Mouse (Mus musculus) liver, embryonic 15.5 days (tissue): ENCODE data around the gene Tha1. TPM values are rescaled to one million over a fixed set of nuclear protein-coding genes. Genes with fewer than 3 reads are reported as not detected.
A peak's percentile ranks its signal among the peaks of the same experiment; 100 is the strongest.
"Not testable (repeated sequence)": the region's sequence is repeated elsewhere in the genome, so short reads cannot be mapped to it uniquely, and the experiment has no call there.

Source experiments
- ATAC-seq: fragments of 200-750 bp; cut with Nextera tagmentation; 2 replicates; pipeline ENCODE4 v1.8.0; 2017; ENCODE audit warnings: moderate number of reproducible peaks, mild to moderate bottlenecking, moderate library complexity; ENCODE audit not compliant: insufficient read depth
- H3K27ac ChIP-seq: fragments of 300-500 bp; sonication (generic); replicated peaks from 2 replicates; pipeline ENCODE4 v1.5.1; 2015; ENCODE audit warnings: mild to moderate bottlenecking, inconsistent platforms
- H3K27me3 ChIP-seq: fragments of 300-500 bp; sonication (generic); 2 replicates; pipeline ENCODE4 v1.6.1; 2015; ENCODE audit warnings: mild to moderate bottlenecking, inconsistent platforms
- H3K36me3 ChIP-seq: fragments of 300-500 bp; sonication (generic); replicated peaks from 2 replicates; pipeline ENCODE4 v1.6.1; 2015; ENCODE audit warnings: moderate library complexity, mild to moderate bottlenecking, inconsistent platforms
- H3K4me1 ChIP-seq: fragments of 300-500 bp; sonication (generic); replicated peaks from 2 replicates; pipeline ENCODE4 v1.6.1; 2015; ENCODE audit warnings: inconsistent platforms
- H3K4me2 ChIP-seq: fragments of 300-500 bp; sonication (generic); 2 replicates; pipeline ENCODE4 v1.6.1; 2015; ENCODE audit warnings: moderate library complexity, mild to moderate bottlenecking, inconsistent platforms
- H3K4me3 ChIP-seq: fragments of 300-500 bp; sonication (generic); replicated peaks from 2 replicates; pipeline ENCODE4 v1.5.1; 2015; ENCODE audit warnings: mild to moderate bottlenecking, inconsistent platforms
- H3K9ac ChIP-seq: fragments of 300-500 bp; sonication (generic); 2 replicates; pipeline ENCODE4 v1.6.1; 2015; ENCODE audit warnings: moderate library complexity, mild to moderate bottlenecking, inconsistent platforms
- H3K9me3 ChIP-seq: fragments of 300-500 bp; sonication (generic); replicated peaks from 2 replicates; pipeline ENCODE4 v1.6.1; 2016; ENCODE audit warnings: inconsistent platforms
- WGBS: fragments of 180-500 bp; shearing (Covaris S2); methylation state at CpG from one replicate; pipeline ENCODE4 v1.1.7; 2015; ENCODE audit warnings: mixed read lengths; ENCODE audit not compliant: insufficient replicate concordance; 5-methylcytosine and 5-hydroxymethylcytosine counted together
- polyA plus RNA-seq: library from polyadenylated mRNA; unstranded; fragments of >200 nt; fragmentation: Nextera tagmentation; extraction: Ambion mirVana; gene quantifications from 2 replicates; pipeline ENCODE4 v1.2.1, GENCODE M21; 2015

Tha1 gene
- polyA plus RNA-seq, 1 experiment from 2014 or later, result 1.6 TPM

- Histone ChIP-seq H3K4me1 (peaks cover 96% of the 10 kb centered on the region), H3K27ac (peak overlapping the region; percentile 68)
- not testable (repeated sequence) for H3K27me3 ChIP-seq, H3K9ac ChIP-seq, ATAC-seq, H3K4me2 ChIP-seq, H3K36me3 ChIP-seq, H3K9me3 ChIP-seq, H3K4me3 ChIP-seq
- WGBS, result 86% methylated on average over 6 of the region's 6 CpGs
Observed at GRCm38 (mm10) chr11:117833509-117833908, 39.8 kb downstream of the Tha1 start.

- Histone ChIP-seq H3K27me3 (no peaks in the 10 kb centered on the region), H3K4me3 (peak overlapping the region; percentile 67), H3K9ac (peak overlapping the region; percentile 71), H3K4me2 (peak overlapping the region; percentile 96), H3K9me3 (no peaks in the 10 kb centered on the region), H3K36me3 (no peaks in the 10 kb centered on the region), H3K4me1 (peaks cover 96% of the 10 kb centered on the region), H3K27ac (peak overlapping the region; percentile 93)
- 11% methylated on average over 28 of the region's 28 CpGs for WGBS
- peak; percentile 76 for ATAC-seq
Observed at GRCm38 (mm10) chr11:117832086-117832969, 41.0 kb downstream of the Tha1 start.

- peak; percentile 2; the same call in 1 of the 2 replicates for ATAC-seq
- 48% methylated on average over 9 of the region's 9 CpGs for WGBS
- H3K36me3 ChIP-seq, result no peaks in the 10 kb centered on the region
- peak overlapping the region; percentile 93 for H3K27ac ChIP-seq
- no peak overlapping the region for H3K4me3 ChIP-seq
- peak overlapping the region; percentile 34 for H3K4me2 ChIP-seq
- no peaks in the 10 kb centered on the region for H3K9me3 ChIP-seq
- peaks cover 97% of the 10 kb centered on the region for H3K4me1 ChIP-seq
- no peaks in the 10 kb centered on the region for H3K27me3 ChIP-seq
- 0 out of 2 replicates have a peak overlapping the region, but pooled peaks have one; percentile 71 for H3K9ac ChIP-seq
Observed at GRCm38 (mm10) chr11:117830401-117830800, 42.9 kb downstream of the Tha1 start.

GRCm38 (mm10) chr11:117829671-117830215 is 43.5 kb downstream of the Tha1 start:
- Histone ChIP-seq H3K27me3 (no peaks in the 10 kb centered on the region), H3K9ac (peak overlapping the region; percentile 29; the same call in 1 of the 2 replicates), H3K9me3 (no peaks in the 10 kb centered on the region), H3K4me2 (peak overlapping the region; percentile 34; the same call in 1 of the 2 replicates), H3K36me3 (no peaks in the 10 kb centered on the region), H3K4me1 (peaks cover 91% of the 10 kb centered on the region), H3K4me3 (no peak overlapping the region), H3K27ac (peak overlapping the region; percentile 93)
- WGBS, result 59% methylated on average over 2 of the region's 2 CpGs
- no peak for ATAC-seq

- peak overlapping the region; percentile 90 for H3K4me2 ChIP-seq
- WGBS, result 14% methylated on average over 9 of the region's 9 CpGs
Observed at GRCm38 (mm10) chr11:117828888-117829604, 44.2 kb downstream of the Tha1 start.

GRCm38 (mm10) chr11:117828149-117828887 is 45.0 kb downstream of the Tha1 start:
- ATAC-seq, result no peak
- peak overlapping the region; percentile 90 for H3K4me2 ChIP-seq
- H3K4me3 ChIP-seq, result no peak overlapping the region; the same call in 1 of the 2 replicates
- H3K27me3 ChIP-seq, result no peaks in the 10 kb centered on the region
- H3K4me1 ChIP-seq, result peaks cover 92% of the 10 kb centered on the region
- H3K27ac ChIP-seq, result peak overlapping the region; percentile 93
- peaks cover 11% of the 10 kb centered on the region for H3K36me3 ChIP-seq
- WGBS, result 43% methylated on average over 18 of the region's 18 CpGs
- no peaks in the 10 kb centered on the region for H3K9me3 ChIP-seq
- H3K9ac ChIP-seq, result peak overlapping the region; percentile 26

More at GRCm38 (mm10) chr11:117828888-117829604, 44.2 kb downstream of the Tha1 start:
- Histone ChIP-seq H3K27ac (peak overlapping the region; percentile 93), H3K4me3 (no peak overlapping the region), H3K9me3 (no peaks in the 10 kb centered on the region), H3K4me1 (peaks cover 89% of the 10 kb centered on the region), H3K27me3 (no peaks in the 10 kb centered on the region), H3K36me3 (peaks cover 3% of the 10 kb centered on the region), H3K9ac (0 out of 2 replicates have a peak overlapping the region, but pooled peaks have one; percentile 7)
- ATAC-seq, result peak; percentile 19

- no peak for ATAC-seq
- Histone ChIP-seq H3K36me3 (peaks cover 20% of the 10 kb centered on the region), H3K27me3 (no peaks in the 10 kb centered on the region), H3K27ac (peak overlapping the region; percentile 93), H3K9ac (peak overlapping the region; percentile 26; the same call in 1 of the 2 replicates), H3K4me2 (peak overlapping the region; percentile 90), H3K4me1 (peaks cover 92% of the 10 kb centered on the region), H3K4me3 (no peak overlapping the region), H3K9me3 (no peaks in the 10 kb centered on the region)
- 51% methylated on average over 3 of the region's 3 CpGs for WGBS
Observed at GRCm38 (mm10) chr11:117827386-117827785, 45.9 kb downstream of the Tha1 start.

GRCm38 (mm10) chr11:117826916-117827315 is 46.4 kb downstream of the Tha1 start:
- 67% methylated on average over 8 of the region's 8 CpGs for WGBS
- H3K27ac ChIP-seq, result peak overlapping the region; percentile 93

GRCm38 (mm10) chr11:117826164-117826563 is 47.1 kb downstream of the Tha1 start:
- Histone ChIP-seq H3K4me1 (peaks cover 91% of the 10 kb centered on the region), H3K27me3 (no peaks in the 10 kb centered on the region)
- ATAC-seq, result no peak

More at GRCm38 (mm10) chr11:117826916-117827315, 46.4 kb downstream of the Tha1 start:
- peak overlapping the region; percentile 90 for H3K4me2 ChIP-seq
- ATAC-seq, result no peak
- H3K9ac ChIP-seq, result peak overlapping the region; percentile 21; the same call in 1 of the 2 replicates
- H3K4me1 ChIP-seq, result peaks cover 91% of the 10 kb centered on the region
- H3K27me3 ChIP-seq, result no peaks in the 10 kb centered on the region
- peaks cover 25% of the 10 kb centered on the region for H3K36me3 ChIP-seq
- H3K4me3 ChIP-seq, result peak overlapping the region; percentile 84; the same call in 1 of the 2 replicates
- no peaks in the 10 kb centered on the region for H3K9me3 ChIP-seq

More at GRCm38 (mm10) chr11:117826164-117826563, 47.1 kb downstream of the Tha1 start:
- H3K9me3 ChIP-seq, result no peaks in the 10 kb centered on the region
- peak overlapping the region; percentile 84 for H3K4me3 ChIP-seq
- H3K9ac ChIP-seq, result peak overlapping the region; percentile 90
- H3K4me2 ChIP-seq, result peak overlapping the region; percentile 90
- H3K27ac ChIP-seq, result peak overlapping the region; percentile 93
- 46% methylated on average over 5 of the region's 5 CpGs for WGBS
- peaks cover 32% of the 10 kb centered on the region for H3K36me3 ChIP-seq
